Mouse (Mus musculus) liver, embryonic 14.5 days (tissue): ENCODE results near the gene Eml3.

Source experiments
- CTCF ChIP-seq: IDR thresholded peaks from 2 replicates; pipeline ENCODE4 v1.5.1; 2016; ENCODE audit warnings: antibody characterized with exemption, low read depth, control low read depth
- EP300 ChIP-seq: IDR thresholded peaks from 2 replicates; pipeline ENCODE4 v1.6.1; 2016; ENCODE audit warnings: antibody characterized with exemption, low read depth

DNA sequence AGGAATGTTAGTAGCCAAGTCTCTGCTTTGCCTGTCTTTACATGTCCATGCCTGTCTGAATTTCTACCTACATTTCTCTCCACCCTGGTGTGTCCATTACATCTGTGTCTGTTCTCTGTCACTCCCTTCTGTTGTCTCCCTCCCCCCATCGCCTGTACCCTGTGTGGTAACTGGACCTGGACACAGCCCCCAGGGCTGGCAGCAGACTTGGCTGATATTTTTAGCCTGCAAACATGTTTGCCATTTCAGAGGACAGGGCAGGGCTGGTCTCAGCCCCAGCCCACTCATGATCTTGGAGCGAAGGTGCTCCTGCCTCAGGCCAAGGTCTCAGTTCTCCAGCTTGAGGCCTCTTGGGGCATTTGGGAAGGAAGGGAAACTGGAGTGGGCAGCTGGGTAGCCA lies 58.5 kb downstream of the Eml3 start:
- TF ChIP-seq CTCF (no peak), EP300 (no peak)
